ENCODE assay signal across 18 mouse cellular contexts in genomic region chr1:34111954-34112353, GRCm38 (mm10).
"Had no signal": no experiment of that assay in that cellular context is flagged by ENCODE, and none has a peak within 500 bp of the region (broad histone marks: within the 10 kb centered on the region; RNA-seq: fewer than 3 reads in every experiment).

No protein-coding gene starts in this region.

- DNase-seq: lung, adult 18-20 months; lung, embryonic 14.5 days; lung, postnatal 10 days; lung, postnatal 4 days; midbrain, embryonic 14.5 days; retina, postnatal 1 day; right cerebral cortex, adult 18-20 months; right cerebral cortex, postnatal 25 days; right cerebral cortex, postnatal 4 days; spleen, adult 18-20 months; thymus, adult 2 months; thymus, postnatal 25 days; thymus, postnatal 4 days had no signal

- H3K36me3 ChIP-seq: midbrain, embryonic 12.5 days; neural tube, embryonic 12.5 days; stomach, embryonic 15.5 days had no signal

- H3K4me3 ChIP-seq: midbrain, embryonic 10.5 days; midbrain, embryonic 12.5 days; neural tube, embryonic 12.5 days; stomach, embryonic 15.5 days had no signal

- H3K27me3 ChIP-seq: midbrain, embryonic 12.5 days; neural tube, embryonic 12.5 days; stomach, embryonic 15.5 days had no signal

- H3K27ac ChIP-seq: midbrain, embryonic 10.5 days; midbrain, embryonic 12.5 days; neural tube, embryonic 12.5 days; stomach, embryonic 15.5 days; stomach, postnatal 0 days had no signal

- H3K4me2 ChIP-seq: lung, embryonic 14.5 days; midbrain, embryonic 12.5 days; neural tube, embryonic 12.5 days; stomach, embryonic 15.5 days had no signal
